Mouse (Mus musculus): ENCODE measurements around the gene Vmn1r168. TPM values are rescaled to one million over a fixed set of nuclear protein-coding genes. Genes with fewer than 3 reads are reported as not detected.
"Not testable (repeated sequence)": the region's sequence is repeated elsewhere in the genome, so short reads cannot be mapped to it uniquely, and the experiment has no call there.

Gene Vmn1r168
- not detected in 2 replicates for total RNA-seq (2021)
- long read RNA-seq, experiment 1, result 0 reads
- long read RNA-seq, experiment 2, result 0 reads

GRCm38 (mm10) chr7:23539432-23539831 lies at the start of gene Vmn1r168:
Gene Vmn1r168 (plus strand): TSS chr7:23539732.
- not testable (repeated sequence) for DNase-seq

- not testable (repeated sequence) for DNase-seq
Observed at GRCm38 (mm10) chr7:23507106-23507505, 32.4 kb upstream of the Vmn1r168 start, which contains the start of gene Vmn1r167. Gene Vmn1r167 (minus strand): TSS chr7:23507206.

- DNase-seq, result not testable (repeated sequence)
Observed at GRCm38 (mm10) chr7:23575226-23575625, 35.7 kb downstream of the Vmn1r168 start, which contains the start of gene Vmn1r169. Gene Vmn1r169 (plus strand): TSS chr7:23575526.

Other genes starting within 250 kb of the Vmn1r168 start
- gene Nlrp4e, start 238.5 kb upstream of the Vmn1r168 start, total RNA-seq (2021), result not detected in 2 replicates
- gene Nlrp5, start 153.8 kb upstream of the Vmn1r168 start, total RNA-seq (2021), result not detected in 2 replicates
- not detected in 2 replicates for gene Vmn1r167, start 32.5 kb upstream of the Vmn1r168 start, total RNA-seq (2021)
- not detected in 2 replicates for gene Vmn1r169, start 35.8 kb downstream of the Vmn1r168 start, total RNA-seq (2021)
- gene Vmn1r170, start 66.4 kb downstream of the Vmn1r168 start, total RNA-seq (2021), result not detected in 2 replicates
- gene Vmn1r171, start 91.0 kb downstream of the Vmn1r168 start, total RNA-seq (2021), result not detected in 2 replicates
- gene Vmn1r172, start 118.6 kb downstream of the Vmn1r168 start, total RNA-seq (2021), result not detected in 2 replicates
- gene Vmn1r173, start 161.0 kb downstream of the Vmn1r168 start, total RNA-seq (2021), result not detected in 2 replicates
- not detected in 2 replicates for gene Vmn1r174, start 212.5 kb downstream of the Vmn1r168 start, total RNA-seq (2021)